Mouse (Mus musculus) CD4-positive, CD25-positive, alpha-beta regulatory T cell (primary cell): ENCODE measurements around the gene Helz2. TPM values are rescaled to one million over a fixed set of nuclear protein-coding genes. Genes with fewer than 3 reads are reported as not detected.

Experiments
- polyA plus RNA-seq: library from polyadenylated mRNA; unstranded; fragments of 100-300 nt; shearing (Covaris generic); gene quantifications from one replicate; pipeline ENCODE4 v1.2.1, GENCODE M21; 2017

The Helz2 gene
- 20.5 TPM for polyA plus RNA-seq

DNA sequence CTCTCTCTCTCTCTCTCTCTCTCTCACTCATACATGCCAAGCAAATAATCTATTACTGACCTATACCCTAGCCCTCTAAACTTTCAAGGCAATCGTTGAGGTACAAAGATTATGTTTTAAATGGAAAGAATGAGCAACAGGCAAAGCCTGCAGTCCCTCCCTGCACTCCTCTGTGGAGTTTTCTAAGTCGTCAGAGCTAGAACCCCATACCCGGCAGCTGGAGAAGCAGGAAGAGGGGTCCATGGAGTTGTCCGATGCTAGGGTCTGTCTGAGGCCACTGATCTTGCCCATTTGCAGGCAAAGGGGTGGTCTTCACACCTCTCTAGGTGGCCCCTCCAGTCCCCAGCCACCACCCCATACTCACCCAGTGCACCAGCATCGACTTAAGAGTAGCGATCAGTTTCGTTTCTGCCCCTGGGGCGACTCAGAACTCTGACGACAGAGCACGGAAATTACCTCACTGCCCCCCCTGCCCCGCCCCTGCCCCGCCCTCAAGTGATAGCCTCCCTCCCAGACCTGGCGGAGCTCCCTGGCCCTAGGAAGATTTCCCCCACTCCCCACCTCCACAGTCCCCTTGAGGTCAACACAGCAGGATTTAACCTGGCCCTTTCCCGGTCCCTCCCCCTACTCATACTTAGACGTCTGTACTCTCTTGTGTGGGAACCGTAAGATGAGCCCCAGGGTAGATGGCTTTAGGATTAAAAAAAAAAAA lies at the start of gene Helz2:
Gene Helz2 (minus strand): TSS at position 426 of the 712 bp plus-strand sequence.

DNA sequence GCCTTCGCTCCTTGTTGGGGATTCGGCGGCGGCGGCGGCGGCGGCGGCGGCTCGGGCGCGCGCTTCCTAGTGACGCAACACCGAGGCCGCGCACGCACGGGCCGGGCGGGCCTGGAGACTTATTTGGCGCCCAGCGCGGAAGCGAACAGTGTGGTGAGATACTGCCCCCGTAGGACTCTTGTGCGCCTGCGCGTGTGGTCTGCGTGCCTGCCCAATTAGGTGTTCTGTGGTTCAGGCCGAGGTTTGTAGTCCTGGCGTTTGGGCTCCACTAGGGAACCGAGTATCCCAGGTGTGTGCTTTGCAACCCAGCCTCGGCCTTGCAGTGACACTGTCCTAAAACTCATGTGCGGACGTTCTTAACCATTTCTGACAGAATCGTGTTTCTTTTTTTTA lies 46.1 kb upstream of the Helz2 start, which contains the start of gene Gmeb2:
Gene Gmeb2 (minus strand): TSS at position 78 of the 393 bp plus-strand sequence.

DNA sequence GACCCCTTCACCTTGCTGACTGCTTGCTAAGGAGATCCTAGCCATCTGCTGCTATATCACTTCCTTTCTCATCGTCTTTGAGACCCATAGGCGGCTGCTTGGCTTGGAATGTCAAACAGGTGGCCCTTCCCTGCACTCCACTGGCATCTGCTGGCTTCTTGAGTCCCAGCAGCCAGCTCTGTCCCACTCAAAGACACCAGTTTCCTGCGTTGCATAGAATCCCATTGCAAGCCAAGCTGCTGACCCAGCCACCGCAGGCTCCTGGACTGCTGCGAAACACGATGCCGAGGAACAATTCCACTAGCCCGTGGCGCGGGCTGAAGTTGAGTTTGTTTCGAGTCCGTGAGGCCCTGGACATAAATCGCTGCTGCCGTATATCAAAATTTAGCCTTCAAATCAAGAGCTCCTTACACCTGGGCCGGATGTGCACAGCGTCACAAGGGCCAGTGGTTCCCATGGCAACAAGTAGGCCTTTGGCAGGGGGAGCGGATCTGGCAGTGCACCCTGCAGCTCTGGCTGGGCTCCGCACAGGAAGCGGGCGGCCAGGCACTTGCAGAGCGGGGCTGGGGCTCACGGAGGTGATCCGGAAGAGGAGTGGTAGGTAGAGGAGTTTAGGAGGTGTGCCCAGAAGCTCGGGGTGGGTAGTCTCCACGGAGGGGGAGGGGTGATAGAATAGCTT lies 22.1 kb downstream of the Helz2 start, which contains the start of gene Fndc11:
Gene Fndc11 (plus strand): TSS at position 476 of the 679 bp plus-strand sequence.

DNA sequence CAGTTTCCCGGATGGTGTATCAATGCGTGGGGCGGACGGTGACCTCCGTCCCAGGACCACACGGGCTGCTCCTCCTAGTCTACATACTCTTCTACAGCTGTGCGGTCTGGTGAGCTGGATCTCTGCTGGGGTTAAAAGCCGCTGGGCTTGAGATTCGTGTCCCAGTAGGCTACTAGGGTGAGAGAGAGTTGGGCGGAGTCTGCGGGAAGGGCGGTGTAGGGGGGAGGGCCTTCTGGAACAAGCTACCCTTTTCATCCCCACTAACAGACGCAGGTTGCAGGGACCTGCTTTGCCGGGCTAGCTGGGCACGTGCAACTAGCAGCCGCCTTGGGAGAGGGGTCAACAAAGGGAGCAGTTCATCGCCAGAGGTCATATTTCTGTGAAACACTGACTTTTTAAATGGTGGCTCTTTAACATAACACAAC lies 28.8 kb downstream of the Helz2 start, which contains the start of gene Srms:
Gene Srms (minus strand): TSS at position 165 of the 425 bp plus-strand sequence.

DNA sequence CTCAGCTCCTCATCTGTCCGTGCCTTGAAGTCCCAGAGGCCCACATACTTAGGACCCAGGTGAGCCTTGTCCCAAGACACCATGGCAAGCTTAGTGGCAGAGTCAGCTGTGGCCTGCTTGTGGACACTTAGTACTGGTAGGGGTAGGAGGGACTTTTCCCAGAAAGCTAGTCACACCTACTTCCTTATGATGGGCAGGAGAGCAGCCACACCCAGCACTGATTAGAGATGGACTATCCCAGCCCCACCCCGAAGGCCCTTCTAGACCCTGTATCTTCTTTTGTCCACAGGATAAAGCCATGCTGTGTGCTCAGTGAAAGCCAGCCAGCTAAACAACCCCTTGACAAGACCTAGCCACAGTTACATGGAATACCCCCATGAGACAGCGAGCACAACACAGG lies 39.4 kb downstream of the Helz2 start, which contains the start of gene Ptk6:
Gene Ptk6 (minus strand): TSS at position 368 of the 400 bp plus-strand sequence.

GRCm38 (mm10) chr2:181187121-181188000 lies 54.5 kb downstream of the Helz2 start, which contains the start of gene Ppdpf:
Gene Ppdpf (plus strand): TSS chr2:181187247.

Other genes starting within 250 kb of the Helz2 start
- not detected for gene Chrna4, start 198.5 kb downstream of the Helz2 start, polyA plus RNA-seq
- 0.07 TPM for gene Kcnq2, start 106.7 kb downstream of the Helz2 start, polyA plus RNA-seq
- gene Eef1a2, start 85.0 kb downstream of the Helz2 start, polyA plus RNA-seq, result not detected
- 337 TPM for gene Ppdpf, start 54.8 kb downstream of the Helz2 start, polyA plus RNA-seq
- gene Ptk6, start 39.2 kb downstream of the Helz2 start, polyA plus RNA-seq, result not detected
- gene Srms, start 28.8 kb downstream of the Helz2 start, polyA plus RNA-seq, result 0.86 TPM
- gene Fndc11, start 22.0 kb downstream of the Helz2 start, polyA plus RNA-seq, result 0.75 TPM
- gene Gmeb2, start 46.0 kb upstream of the Helz2 start, polyA plus RNA-seq, result 28.0 TPM
- not detected for gene Stmn3, start 72.5 kb upstream of the Helz2 start, polyA plus RNA-seq
- 73.0 TPM for gene Rtel1, start 77.7 kb upstream of the Helz2 start, polyA plus RNA-seq
- 105 TPM for gene Zgpat, start 122.9 kb upstream of the Helz2 start, polyA plus RNA-seq
- 131 TPM for gene Arfrp1, start 123.4 kb upstream of the Helz2 start, polyA plus RNA-seq
- gene Lime1, start 138.1 kb upstream of the Helz2 start, polyA plus RNA-seq, result 247 TPM
- 2.1 TPM for gene Zbtb46, start 217.4 kb upstream of the Helz2 start, polyA plus RNA-seq